Mouse (Mus musculus) forebrain, embryonic 11.5 days (tissue): ENCODE measurements at regions not wholly inside any gene's neighbourhood (a gene's known extent, or its start where the extent isn't known, plus 50 kb on each side); places are given as distances from the start of the nearest gene placed in this dataset.

Source experiments
- ATAC-seq: fragments of 200-750 bp; cut with Nextera tagmentation; replicated peaks from 2 replicates; pipeline ENCODE4 v1.8.0; 2017; ENCODE audit warnings: moderate TSS enrichment; ENCODE audit not compliant: low FRiP score
- DNase-seq: peaks from one replicate; pipeline ENCODE4 v3.0.0-alpha.2; 2017; ENCODE audit warnings: low spot score
- H3K27ac ChIP-seq: fragments of 300-500 bp; sonication (generic); 2 replicates; pipeline ENCODE4 v1.5.1; 2014; ENCODE audit warnings: low read depth, low read length
- H3K27me3 ChIP-seq: fragments of 300-500 bp; sonication (generic); 2 replicates; pipeline ENCODE4 v1.6.1; 2014; ENCODE audit warnings: mild to moderate bottlenecking, low read length, mixed read lengths; ENCODE audit not compliant: control insufficient read depth, insufficient read depth
- H3K36me3 ChIP-seq: fragments of 300-500 bp; sonication (generic); 2 replicates; pipeline ENCODE4 v1.6.1; 2014; ENCODE audit warnings: mild to moderate bottlenecking, low read length, moderate library complexity, mixed read lengths; ENCODE audit not compliant: control insufficient read depth, insufficient read depth
- H3K4me1 ChIP-seq: fragments of 300-500 bp; sonication (generic); replicated peaks from 2 replicates; pipeline ENCODE4 v1.6.1; 2014; ENCODE audit warnings: low read length, mixed read lengths; ENCODE audit not compliant: control insufficient read depth, insufficient read depth
- H3K4me2 ChIP-seq: fragments of 300-500 bp; sonication (generic); 2 replicates; pipeline ENCODE4 v1.6.1; 2014; ENCODE audit warnings: low read depth, mild to moderate bottlenecking, low read length, moderate library complexity, mixed read lengths; ENCODE audit not compliant: severe bottlenecking
- H3K4me3 ChIP-seq: fragments of 300-500 bp; sonication (generic); 2 replicates; pipeline ENCODE4 v1.5.1; 2014; ENCODE audit warnings: low read depth, low read length
- H3K9ac ChIP-seq: fragments of 300-500 bp; sonication (generic); 2 replicates; pipeline ENCODE4 v1.6.1; 2014; ENCODE audit warnings: low read length
- H3K9me3 ChIP-seq: fragments of 300-500 bp; sonication (generic); 2 replicates; pipeline ENCODE4 v1.6.1; 2016; ENCODE audit warnings: low read length, mixed read lengths; ENCODE audit not compliant: control insufficient read depth
- WGBS: fragments of 180-500 bp; shearing (Covaris S2); extraction: QIAGEN DNeasy Blood & Tissue Kit; methylation state at CpG from one replicate; pipeline ENCODE4 v1.1.7; 2014; 5-methylcytosine and 5-hydroxymethylcytosine counted together

- Histone ChIP-seq H3K27ac (no peak overlapping the region), H3K27me3 (no peaks in the 10 kb centered on the region), H3K4me3 (no peak overlapping the region), H3K4me1 (peaks cover 9% of the 10 kb centered on the region; the same call in 1 of the 2 replicates), H3K9ac (no peak overlapping the region), H3K4me2 (no peak overlapping the region), H3K9me3 (no peaks in the 10 kb centered on the region), H3K36me3 (no peaks in the 10 kb centered on the region)
- no peak for DNase-seq
- ATAC-seq, result peak; percentile 71
- WGBS, result 57% methylated on average over 16 of the region's 16 CpGs
Measured at GRCm38 (mm10) chr14:79822453-79823117, 51.5 kb upstream of the Pcdh8 start.

GRCm38 (mm10) chr14:79822011-79822435 is 50.9 kb upstream of the Pcdh8 start:
- Histone ChIP-seq H3K4me3 (no peak overlapping the region), H3K27ac (peak overlapping the region; percentile 32; the same call in 1 of the 2 replicates), H3K4me2 (no peak overlapping the region), H3K9ac (no peak overlapping the region), H3K9me3 (no peaks in the 10 kb centered on the region), H3K36me3 (no peaks in the 10 kb centered on the region), H3K4me1 (peaks cover 9% of the 10 kb centered on the region; the same call in 1 of the 2 replicates), H3K27me3 (no peaks in the 10 kb centered on the region)
- ATAC-seq (peak; percentile 67), DNase-seq (no peak)
- 61% methylated on average over 5 of the region's 5 CpGs for WGBS

- no peaks in the 10 kb centered on the region for H3K27me3 ChIP-seq
- H3K4me1 ChIP-seq, result peaks cover 9% of the 10 kb centered on the region; the same call in 1 of the 2 replicates
- no peaks in the 10 kb centered on the region for H3K9me3 ChIP-seq
- H3K9ac ChIP-seq, result no peak overlapping the region
- DNase-seq (no peak), ATAC-seq (peak; percentile 39; the same call in 1 of the 2 replicates)
- no peak overlapping the region for H3K27ac ChIP-seq
- WGBS, result 68% methylated on average over 5 of the region's 5 CpGs
- H3K4me3 ChIP-seq, result no peak overlapping the region
- H3K36me3 ChIP-seq, result no peaks in the 10 kb centered on the region
- H3K4me2 ChIP-seq, result no peak overlapping the region
Measured at GRCm38 (mm10) chr14:79821352-79822010, 50.4 kb upstream of the Pcdh8 start.
